Mouse (Mus musculus) ovary, adult 18-20 months (tissue): ENCODE results near the gene Lix1.

Experiments
- DNase-seq: peaks from one replicate; pipeline ENCODE4 v3.0.0; 2022; ENCODE audit warnings: low spot score, mixed read lengths

Lix1 gene

GRCm38 (mm10) chr17:17402222-17403004, at the start of gene Lix1:
Lix1 (plus strand) TSS chr17:17402672.
- DNase-seq = no peak

GRCm38 (mm10) chr17:17373550-17373917, 28.9 kb upstream of the Lix1 start:
- no peak for DNase-seq

DNA sequence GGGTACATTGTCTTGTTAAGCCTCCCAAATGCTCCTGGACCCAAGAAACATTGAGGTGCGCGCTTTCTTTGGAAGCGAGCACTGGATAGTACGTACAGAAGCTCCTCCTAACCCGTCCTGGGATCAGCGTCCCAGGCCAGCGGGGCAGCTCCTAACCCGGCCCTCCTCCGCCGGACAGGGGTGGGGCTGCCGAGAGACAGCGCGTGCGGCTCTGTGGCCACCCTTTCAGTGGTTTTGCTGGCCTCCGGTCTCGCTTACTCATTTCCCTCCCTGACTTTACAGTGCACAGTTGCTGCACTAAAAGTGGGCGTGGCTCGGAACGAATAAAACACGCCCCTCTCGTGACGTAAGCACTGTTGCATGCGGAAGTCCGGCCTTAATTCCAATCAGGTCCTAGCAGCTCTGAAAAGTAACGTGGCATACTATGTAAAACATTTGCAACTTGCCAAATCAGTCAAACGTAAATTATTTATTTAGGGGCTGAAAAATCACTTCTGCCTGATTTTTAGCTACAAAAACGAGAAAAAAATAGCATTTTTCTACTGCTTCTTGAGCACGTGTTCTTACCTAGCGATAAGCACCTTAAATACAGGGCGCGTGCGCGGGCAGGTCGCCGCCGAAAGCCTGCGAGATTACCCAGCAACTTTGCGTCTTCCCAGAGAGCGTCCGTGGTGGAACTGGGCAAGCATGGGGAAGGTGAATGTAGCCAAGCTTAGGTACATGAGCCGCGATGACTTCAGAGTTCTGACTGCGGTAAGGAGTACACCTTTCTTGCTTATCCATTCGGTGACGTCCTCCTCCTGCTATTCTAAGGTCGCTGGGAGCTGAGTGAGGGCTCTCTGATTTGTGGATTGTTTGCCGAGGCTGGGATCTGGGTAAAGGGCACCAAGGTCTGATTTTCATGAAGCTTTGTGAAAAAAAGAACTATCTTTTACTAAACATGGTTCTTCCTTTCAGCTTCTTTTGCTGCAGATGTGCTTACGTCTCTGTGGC, 28.3 kb upstream of the Lix1 start, which contains the start of gene Riok2:
Riok2 (plus strand) TSS at position 392 of the 993 bp plus-strand sequence.
- DNase-seq = peak; percentile 93

- DNase-seq = no peak
Observed at GRCm38 (mm10) chr17:17375581-17375980, 26.9 kb upstream of the Lix1 start.

- no peak for DNase-seq
Observed at GRCm38 (mm10) chr17:17383703-17384102, 18.8 kb upstream of the Lix1 start.

- DNase-seq = no peak
Observed at GRCm38 (mm10) chr17:17384502-17384901, 18.0 kb upstream of the Lix1 start.

DNA sequence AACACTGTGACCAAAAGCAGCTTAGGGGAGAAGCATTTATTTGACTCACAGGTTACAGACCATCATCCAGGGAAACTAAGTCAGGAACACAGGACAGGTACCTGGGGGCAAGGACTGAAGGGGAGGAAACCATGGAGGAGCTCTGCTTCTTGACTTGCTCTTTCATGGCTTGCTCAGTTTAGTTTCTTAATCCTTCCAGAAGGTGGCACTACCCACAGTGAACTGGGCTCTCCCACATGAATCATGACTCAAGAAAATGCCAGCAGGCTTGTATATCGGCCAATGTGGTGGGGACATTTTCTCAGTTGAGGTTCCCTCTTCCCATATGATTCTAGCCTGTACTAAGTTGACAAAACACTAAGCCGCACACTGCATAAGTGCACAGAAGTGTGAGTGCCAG, 16.4 kb upstream of the Lix1 start:
- DNase-seq = no peak

GRCm38 (mm10) chr17:17391823-17392222, 10.6 kb upstream of the Lix1 start:
- no peak for DNase-seq

- no peak for DNase-seq
Observed at GRCm38 (mm10) chr17:17392863-17393262, 9.6 kb upstream of the Lix1 start.

- DNase-seq = no peak
Observed at GRCm38 (mm10) chr17:17393300-17393699, 9.2 kb upstream of the Lix1 start.

- peak; percentile 48 for DNase-seq
Observed at GRCm38 (mm10) chr17:17394336-17394735, 8.1 kb upstream of the Lix1 start.

GRCm38 (mm10) chr17:17396869-17397268, 5.6 kb upstream of the Lix1 start:
- no peak for DNase-seq

DNA sequence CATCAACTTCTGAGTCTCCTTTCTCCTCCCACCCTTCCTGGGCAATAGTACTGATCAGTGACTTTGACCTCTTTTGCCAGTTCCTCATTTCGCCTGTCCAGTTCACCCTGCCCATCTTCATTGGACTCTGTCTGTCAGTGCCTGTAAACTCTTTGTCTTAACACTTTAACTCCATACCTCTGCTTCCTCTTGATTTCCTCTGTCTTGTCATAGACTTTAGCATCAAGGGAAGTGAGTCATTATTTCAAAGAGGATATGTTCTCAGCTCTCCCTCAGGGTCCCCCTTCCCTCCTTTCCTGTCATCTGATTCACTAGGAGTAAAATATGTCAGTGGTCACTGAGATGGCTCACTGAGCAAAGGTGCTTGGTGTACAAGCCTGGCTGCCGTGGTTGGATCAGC, 3.8 kb upstream of the Lix1 start:
- DNase-seq = no peak

DNA sequence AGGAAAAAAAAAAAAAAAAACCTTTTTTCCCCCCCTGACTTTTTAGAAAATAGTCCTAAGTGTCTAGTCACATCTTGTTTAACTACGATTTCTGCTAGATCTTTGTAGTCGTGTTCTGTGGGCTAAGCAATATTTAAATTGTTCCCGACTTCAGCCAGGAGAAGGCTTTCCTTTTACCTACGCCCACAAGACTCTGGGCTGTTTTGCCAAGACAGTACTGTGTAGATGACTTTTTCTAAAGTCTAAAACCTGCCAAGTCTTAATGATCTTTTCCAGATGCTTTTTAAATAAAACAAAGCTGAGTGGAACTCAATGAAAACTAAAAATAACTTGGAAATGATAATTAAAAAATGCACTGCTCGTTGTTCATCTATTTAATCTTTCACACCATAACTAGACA, 566 bp downstream of the Lix1 start:
- no peak for DNase-seq

- DNase-seq = no peak
Observed at GRCm38 (mm10) chr17:17403578-17404112, 1.2 kb downstream of the Lix1 start.

DNA sequence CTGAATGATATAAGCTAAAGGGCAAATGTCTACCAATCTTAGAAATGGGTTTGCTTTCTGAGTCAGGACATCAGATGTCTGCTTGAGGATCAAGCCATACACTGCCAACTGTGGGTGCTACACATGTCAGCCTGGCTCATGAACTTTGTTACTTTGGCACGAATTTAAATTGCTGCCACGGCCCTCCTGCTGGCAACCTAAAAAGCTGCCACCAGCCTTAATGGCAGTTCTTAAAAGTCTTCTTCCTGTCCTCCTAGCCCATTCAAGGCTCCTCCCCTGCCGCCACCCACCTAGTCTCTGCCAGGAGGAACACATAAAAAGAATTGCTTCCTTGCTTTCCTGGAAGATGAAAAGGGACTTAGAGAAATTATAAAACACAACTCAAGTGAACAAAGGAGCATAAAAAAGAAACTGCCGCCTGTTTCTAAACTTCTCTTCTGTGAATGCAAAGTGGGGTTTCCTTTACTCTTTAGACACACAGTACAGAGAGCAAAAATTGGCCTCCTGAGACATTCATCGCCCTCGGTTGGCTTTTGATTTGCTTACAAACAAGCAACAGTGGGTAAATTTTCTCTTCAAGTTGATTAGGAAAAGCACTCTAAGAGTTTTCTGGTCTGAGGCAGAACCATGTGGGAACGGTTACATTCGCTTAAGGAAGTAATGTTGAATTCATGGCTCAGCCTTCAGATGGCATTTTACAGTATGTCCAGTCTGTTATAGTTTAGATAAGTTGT, 2.5 kb downstream of the Lix1 start:
- DNase-seq = no peak

DNA sequence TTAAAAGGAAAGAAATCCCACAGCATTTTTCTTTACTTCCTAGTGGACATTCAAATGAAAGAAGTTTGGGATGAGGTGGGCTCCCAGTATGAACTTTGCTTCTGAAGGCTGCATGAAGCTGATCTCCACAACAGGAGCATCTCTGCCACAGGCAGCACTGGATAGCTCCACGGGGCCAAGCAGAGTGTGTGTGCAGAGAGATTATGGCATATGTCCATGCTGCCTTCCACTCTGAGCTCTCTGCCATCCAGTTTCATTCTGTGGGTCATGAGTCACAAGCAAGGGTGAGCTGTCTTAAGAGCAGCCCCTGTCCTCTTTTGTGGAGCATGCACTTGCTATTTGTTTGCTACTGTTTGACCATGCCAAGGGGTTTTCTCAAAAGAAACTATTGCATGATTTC, 3.1 kb downstream of the Lix1 start:
- no peak for DNase-seq

- DNase-seq = no peak
Observed at GRCm38 (mm10) chr17:17408137-17408536, 5.7 kb downstream of the Lix1 start.

- DNase-seq = no peak
Observed at GRCm38 (mm10) chr17:17408720-17409478, 6.4 kb downstream of the Lix1 start.

DNA sequence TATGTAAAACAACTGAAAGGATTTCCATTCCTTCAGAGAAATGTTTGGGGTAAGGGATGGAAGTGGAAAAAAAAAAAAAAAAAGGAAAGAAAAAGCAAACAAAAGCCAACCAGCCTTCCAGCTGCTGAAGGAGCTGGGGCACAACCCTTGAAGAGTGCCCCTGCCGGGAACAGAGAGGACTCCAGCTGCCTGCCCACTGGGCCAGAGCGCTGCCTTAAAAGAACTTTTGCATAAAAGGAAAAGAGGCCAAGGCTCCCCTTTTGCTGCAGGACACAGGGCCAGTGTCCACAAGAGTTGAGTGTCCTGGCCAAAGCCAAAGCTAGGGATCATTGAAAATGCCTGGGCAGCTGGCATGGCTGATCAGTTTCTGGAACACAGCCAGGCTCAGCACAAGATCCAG, 7.1 kb downstream of the Lix1 start:
- no peak for DNase-seq

DNA sequence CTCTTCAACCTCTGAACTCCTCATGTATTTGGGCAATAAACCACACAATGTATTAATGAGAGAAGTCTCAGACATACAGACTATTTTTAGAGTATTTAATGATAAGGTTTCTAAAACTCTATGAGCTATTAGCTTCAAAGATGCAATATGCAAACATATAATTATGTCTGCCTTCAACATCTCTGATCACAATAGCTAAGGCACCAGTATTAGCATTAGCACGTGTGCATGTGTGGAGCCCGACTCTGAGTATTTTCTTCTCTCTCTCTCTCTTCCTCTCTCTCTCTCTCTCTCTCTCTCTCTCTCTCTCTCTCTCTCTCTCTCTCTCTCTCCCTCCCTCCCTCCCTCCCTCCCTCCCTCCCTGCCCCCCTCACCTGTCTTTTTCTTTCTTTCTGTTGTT, 9.0 kb downstream of the Lix1 start:
- no peak for DNase-seq
